Mouse (Mus musculus) lung, postnatal 0 days (tissue): ENCODE measurements around the gene Fam76b.

Experiments
- CTCF ChIP-seq: IDR thresholded peaks from 2 replicates; pipeline ENCODE4 v1.5.1; 2016; ENCODE audit warnings: antibody characterized with exemption, mild to moderate bottlenecking
- EP300 ChIP-seq: IDR thresholded peaks from 2 replicates; pipeline ENCODE4 v1.6.1; 2016; ENCODE audit warnings: antibody characterized with exemption, mild to moderate bottlenecking, control low read depth

DNA sequence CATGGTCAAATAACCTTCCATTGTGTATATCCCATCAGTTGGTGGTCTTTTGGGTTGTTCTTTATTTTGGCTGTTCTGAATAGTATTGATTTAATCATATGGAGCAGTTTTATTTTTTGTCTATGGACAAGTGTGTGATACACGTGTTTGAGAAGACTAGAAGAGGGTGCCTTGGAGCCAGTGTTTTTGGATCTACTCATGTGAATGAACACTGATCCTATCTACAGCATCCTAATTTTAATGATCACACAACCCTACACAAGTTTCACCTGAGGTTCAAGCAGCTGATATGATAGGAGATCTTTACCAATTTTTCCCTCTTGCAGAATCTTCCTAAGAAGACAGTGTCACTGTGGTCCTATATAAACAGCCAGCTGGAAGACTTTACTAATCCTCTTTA lies 23.0 kb upstream of the Fam76b start:
- TF ChIP-seq CTCF: no peak
- TF ChIP-seq EP300: no peak
